Mouse (Mus musculus): ENCODE measurements around the gene Metrn. TPM values are rescaled to one million over a fixed set of nuclear protein-coding genes. Genes with fewer than 3 reads are reported as not detected.

Gene Metrn
- total RNA-seq, 2 experiments from 2014 or later = 72.5 to 86.7 TPM

DNA sequence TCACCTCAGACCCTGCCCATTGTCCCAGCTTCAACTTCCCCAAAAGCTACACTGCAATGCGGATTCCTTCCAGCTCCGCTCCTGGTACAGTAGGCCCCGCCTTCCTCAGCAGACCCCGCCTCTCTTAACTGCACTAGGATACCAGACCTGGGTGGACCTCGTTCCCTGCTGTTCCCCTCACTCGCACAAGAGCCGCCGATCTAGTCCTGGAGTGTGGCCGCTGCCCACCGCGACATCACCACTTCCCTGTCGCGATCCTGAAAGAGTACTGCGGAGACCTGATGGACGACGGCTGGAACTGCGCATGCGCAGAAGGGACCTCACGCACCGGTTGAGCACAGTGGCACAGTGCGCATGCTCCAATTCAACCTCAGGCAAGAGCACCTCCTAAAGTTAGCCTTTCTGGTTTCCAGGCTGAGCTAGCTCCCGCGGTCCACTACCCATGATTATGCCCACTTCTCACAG lies 11.6 kb downstream of the Metrn start, which contains the start of gene Haghl:
Gene Haghl (minus strand): TSS at position 393 of the 465 bp plus-strand sequence.
- intact Hi-C loops (cut with DNase I) = loop anchor here (2.0 kb wide), 1 partner anchor 39 kb away; no protein-coding TSS in a partner anchor
- peak; percentile 98 for DNase-seq (ENCODE audit: low spot score in 2 of 2)

DNA sequence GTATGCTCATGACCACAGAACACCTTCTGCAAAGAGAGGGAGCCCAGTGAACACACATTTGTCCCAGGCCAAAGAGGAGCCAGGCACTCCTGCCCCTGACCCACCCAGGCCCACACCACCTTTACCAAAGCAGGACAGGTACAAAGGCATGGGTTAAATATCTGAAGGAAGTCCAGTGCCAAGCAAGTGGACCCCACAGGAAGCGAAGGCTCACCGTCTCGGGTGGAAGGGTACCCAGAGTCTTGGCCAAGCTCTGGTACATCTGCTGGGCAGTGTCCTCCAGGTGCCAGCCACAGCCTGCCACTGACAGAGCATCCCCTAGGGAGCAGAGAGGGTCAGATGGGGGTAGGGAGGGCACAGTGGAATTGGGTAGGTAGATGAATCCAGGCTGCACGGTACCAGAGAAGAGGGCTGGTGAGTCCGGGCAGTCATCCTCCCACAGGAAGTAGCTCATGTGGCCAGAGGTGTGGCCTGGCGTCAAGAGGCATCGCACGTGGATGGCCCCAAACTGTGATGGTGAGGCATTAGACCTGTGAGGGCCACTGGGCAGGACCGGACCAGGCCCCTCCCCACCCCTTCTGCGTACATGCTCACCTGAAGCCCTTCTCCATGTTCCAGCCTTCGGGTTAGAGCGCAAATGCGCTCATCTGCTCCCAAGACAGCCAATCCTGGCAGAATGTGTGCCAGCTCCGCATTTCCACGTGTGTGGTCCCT lies 12.9 kb downstream of the Metrn start:
- intact Hi-C loops (cut with DNase I) = loop anchor here (2.0 kb wide), 1 partner anchor 41 kb away; no protein-coding TSS in a partner anchor
- no peak for DNase-seq (ENCODE audit: low spot score in 2 of 2)

DNA sequence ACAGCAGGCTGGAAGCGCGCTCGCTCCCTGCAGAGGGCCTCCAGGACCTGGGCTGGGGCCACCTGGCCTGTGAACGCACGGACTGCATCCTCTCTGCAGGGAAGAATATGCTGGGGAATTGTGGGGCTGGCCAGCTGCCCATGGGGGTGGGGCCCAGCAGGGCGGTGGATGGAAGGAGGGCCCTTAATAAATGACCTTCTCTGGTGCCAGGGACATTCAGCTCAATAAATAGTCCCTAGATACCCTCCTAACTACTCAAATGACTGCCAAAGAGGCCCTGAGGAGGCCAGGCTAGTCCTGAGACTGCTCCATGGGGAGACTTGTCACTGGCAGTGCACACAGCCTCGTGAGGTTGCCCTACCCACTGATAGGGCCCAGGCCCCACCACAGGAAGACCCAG lies 13.8 kb downstream of the Metrn start:
- no peak for DNase-seq (ENCODE audit: low spot score in 2 of 2)
- intact Hi-C loops (cut with DNase I) = no loop called here

DNA sequence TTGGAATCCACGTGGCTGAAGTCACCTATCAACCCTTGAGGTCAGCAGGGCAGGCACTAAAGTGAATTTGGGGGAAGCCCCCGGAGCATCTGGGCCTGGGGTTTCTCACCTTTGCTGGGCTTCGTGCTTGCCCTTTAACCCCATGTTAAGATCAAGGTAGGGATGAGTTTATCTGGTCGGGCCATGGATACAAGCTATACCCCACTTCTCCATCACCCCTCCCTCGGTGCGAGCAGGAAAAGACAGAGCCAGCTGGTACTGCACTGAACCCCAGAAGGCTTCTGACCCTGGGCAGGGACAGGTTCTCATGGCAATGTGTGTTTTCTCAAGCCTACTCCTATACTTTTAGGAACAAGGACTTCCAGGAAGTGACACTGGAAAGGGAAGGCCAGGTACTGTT lies 15.6 kb downstream of the Metrn start:
- intact Hi-C loops (cut with DNase I) = no loop called here
- DNase-seq (ENCODE audit: low spot score in 2 of 2) = no peak

DNA sequence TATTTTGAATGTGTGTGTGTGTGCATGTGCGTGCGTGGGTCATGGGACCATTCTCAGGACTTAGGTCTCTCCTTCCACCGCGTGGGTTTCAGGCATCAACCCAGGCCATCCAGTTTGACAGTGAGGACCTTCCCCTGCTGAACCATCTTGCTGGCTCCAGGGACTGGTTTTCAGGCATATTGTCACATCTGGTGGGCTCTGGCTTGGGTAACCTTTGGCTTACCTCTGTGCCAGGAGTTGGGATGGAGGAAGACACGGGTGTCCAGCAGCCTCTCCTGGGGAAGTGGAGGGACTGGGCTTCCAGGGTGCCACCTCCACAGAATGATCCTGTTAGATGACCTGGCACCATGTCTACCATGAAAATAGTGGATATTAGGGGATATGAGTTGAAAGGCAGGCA lies 19.0 kb downstream of the Metrn start:
- intact Hi-C loops (cut with DNase I) = no loop called here
- no peak for DNase-seq (ENCODE audit: low spot score in 2 of 2)

DNA sequence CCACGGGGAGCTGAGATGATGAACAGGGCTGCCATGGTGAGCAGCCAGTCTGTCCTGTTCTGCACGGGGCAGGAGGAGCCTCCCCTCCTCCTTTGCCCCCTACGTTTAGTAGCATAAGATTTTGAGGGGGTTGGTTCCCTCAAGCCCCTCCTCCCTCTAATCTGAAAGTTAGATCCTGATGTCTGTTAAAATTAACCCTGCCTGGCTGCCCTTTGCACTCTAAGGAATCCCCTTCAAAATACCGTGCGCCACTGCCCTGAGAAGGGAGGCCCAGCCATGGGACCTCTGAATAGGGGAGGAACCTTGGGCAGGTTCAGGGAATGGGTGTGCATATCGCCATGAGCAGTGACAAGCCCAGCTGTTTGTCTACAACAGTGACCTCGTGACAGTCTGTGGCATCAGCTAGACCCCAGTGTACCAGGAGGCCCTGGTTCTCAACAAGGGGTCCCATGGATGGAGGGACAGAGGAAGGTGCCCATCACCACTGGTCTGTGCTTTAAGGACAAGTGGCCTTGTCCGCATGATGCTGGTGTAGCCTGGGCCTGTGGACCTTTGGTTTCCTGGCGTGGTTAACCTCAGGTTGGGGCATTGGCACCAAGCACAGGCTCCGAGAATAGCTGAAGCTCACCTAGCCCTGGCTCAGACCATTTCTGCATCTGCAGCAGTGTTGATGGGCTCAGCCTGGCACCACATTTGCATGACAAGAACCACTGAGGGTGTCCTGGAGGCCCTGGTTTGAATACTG lies 21.4 kb downstream of the Metrn start:
- no peak for DNase-seq (ENCODE audit: low spot score in 2 of 2)
- intact Hi-C loops (cut with DNase I) = no loop called here

DNA sequence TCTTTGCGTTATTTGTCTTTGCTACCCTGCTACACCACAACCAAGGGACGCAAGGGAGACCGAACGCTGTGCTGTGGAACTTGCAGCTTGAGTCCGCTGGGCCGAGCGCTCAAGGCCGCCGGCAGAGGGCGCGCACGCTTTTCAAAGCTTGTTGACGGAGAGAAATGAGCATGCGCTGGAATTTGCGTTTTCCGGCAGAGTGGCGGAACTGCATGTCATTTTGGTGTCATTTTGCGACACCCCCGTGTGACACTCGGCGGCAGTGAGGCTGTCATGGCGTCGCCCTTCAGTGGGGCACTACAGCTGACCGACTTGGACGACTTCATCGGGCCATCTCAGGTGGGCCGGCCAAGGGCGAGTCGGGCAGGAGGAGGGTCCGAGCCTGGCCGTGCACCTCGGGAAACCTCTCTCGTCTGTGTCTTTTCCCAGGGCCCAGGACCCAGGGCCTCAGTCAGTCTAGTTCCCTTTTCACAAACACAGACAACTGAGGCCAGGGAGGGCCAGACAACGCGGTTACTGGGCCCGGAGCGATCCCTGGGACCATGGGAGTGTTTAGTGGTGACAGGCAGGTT lies 23.3 kb downstream of the Metrn start, which contains the start of gene Narfl:
Gene Narfl (plus strand): TSS at position 228 of the 572 bp plus-strand sequence.
- DNase-seq (ENCODE audit: low spot score in 2 of 2) = peak; percentile 97 to 99
- intact Hi-C loops (cut with DNase I) = loop anchor here (1.0 to 5.0 kb wide), 3 partner anchors 24 to 41 kb away; partner anchors contain the start of gene Metrn

DNA sequence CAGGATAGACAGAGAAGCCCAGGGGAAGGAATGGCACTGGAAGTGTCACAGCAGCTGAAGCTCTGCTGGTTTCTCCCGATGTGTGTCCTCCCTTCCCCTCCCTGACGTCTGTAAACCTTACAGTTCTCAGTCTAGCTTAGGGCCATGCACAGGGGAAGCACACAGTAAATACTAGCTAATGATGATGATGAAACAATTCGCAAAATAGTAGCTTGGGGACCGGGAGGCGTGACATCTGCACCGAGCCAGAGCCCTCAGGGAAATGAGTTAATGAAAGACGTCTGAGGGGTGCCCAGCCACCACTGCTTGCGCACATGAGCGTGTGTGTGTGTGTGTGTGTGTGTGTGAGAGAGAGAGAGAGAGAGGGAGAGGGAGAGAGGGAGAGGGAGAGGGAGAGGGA lies 27.6 kb downstream of the Metrn start:
- no peak for DNase-seq (ENCODE audit: low spot score in 2 of 2)
- intact Hi-C loops (cut with DNase I) = no loop called here

DNA sequence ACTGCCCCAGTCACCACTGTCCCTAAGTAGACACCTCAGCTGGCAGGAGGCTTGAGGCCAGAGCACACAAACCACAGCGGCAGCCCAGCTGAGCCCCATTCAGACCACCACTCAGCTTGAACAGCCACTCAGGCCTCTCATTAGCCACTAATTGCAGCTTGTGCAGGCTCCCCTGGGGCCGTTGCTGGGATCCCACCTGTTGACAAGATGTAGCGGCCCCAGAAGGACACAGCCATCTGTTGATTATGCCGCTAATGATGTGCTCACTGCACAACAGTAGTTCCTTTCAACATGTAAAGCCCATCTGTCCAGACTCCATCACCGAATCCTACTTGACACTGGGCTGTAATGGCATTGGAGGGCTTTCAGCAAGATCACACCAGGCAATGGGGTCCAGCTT lies 31.1 kb downstream of the Metrn start:
- intact Hi-C loops (cut with DNase I) = no loop called here
- no peak for DNase-seq (ENCODE audit: low spot score in 2 of 2)

DNA sequence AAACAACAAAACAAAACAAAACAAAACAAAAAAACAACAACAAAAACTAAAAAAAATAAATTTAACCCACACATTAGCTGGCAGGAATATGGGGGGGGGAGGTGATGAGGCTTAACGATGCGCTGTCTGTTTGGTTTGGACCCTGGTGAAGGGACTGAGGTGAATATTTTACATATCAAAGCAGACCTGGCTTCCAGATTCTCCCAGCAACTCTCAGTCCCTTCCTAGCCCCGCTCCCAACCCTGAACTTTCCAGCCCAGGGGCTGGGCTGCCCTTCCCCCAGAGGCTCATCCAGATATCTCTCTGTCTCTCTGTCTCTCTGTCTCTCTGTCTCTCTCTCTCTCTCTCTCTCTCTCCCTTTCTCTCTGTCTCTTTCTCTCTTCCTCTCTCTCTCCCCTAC lies 34.3 kb downstream of the Metrn start:
- DNase-seq (ENCODE audit: low spot score in 2 of 2) = no peak
- intact Hi-C loops (cut with DNase I) = loop anchor here (5.0 kb wide), 1 partner anchor 40 kb away; no protein-coding TSS in a partner anchor

DNA sequence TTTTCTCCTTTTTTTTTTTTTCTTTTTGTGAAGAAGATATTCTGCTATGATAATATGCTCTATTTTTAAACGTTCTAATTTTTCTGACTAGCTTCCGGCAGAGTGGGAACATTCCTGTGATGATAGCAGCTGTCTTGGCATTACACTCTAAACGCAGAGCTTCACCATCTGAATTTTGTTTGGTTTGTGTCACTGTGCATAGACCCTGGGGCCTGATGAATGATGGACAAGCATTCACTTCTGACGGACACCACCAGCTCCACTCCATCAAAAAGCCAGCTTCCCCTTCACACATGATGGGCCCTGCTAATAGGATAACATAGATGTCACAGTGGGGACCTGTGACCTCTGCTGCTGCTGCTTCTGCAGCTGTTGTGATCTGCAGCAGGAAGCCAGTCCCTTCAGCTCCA lies 35.4 kb downstream of the Metrn start:
- intact Hi-C loops (cut with DNase I) = loop anchor here (5.0 kb wide), 1 partner anchor 41 kb away; no protein-coding TSS in a partner anchor
- peak; percentile 59 to 85 for DNase-seq (ENCODE audit: low spot score in 2 of 2)

DNA sequence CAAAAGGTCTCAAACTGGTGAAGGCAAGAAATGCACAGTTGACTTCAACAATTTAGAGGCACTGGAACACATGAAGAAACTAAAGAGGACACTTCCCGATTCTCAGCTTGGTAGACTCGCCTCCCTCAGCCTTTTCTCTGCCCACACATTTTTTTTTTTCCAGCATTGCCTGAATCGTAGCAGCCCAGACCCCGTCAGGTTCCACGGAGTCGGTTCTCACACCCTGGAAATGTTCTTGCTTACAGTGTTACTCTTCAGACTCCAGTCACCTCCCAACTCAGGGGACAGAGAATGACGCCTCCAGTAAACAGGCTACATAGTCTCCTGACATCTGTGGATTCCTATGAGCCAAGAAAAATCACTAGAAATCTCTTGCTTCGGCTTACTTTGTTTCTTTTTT lies 36.8 kb downstream of the Metrn start:
- DNase-seq (ENCODE audit: low spot score in 2 of 2) = peak in 1 of 2 experiments; percentile 82
- intact Hi-C loops (cut with DNase I) = loop anchor here (5.0 kb wide), 1 partner anchor 42 kb away; no protein-coding TSS in a partner anchor

DNA sequence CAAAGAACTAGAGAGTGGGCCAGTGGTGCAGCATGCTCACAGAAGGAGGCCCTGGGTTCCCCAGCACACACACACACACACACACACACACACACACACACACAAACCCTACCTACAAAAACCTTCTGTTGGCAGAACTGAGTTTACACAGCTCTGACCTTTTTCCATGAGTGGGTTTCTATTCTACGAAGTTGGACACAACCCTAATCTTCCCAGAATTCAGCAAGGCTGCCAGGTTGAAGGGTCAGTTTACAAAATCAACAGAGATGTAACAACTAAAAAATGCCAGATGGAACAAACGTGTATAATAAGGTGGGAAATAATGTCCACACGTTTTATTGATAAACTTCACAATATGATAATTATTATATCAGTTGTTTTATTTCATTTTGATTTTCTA lies 39.2 kb downstream of the Metrn start:
- DNase-seq (ENCODE audit: low spot score in 2 of 2) = no peak
- intact Hi-C loops (cut with DNase I) = no loop called here

DNA sequence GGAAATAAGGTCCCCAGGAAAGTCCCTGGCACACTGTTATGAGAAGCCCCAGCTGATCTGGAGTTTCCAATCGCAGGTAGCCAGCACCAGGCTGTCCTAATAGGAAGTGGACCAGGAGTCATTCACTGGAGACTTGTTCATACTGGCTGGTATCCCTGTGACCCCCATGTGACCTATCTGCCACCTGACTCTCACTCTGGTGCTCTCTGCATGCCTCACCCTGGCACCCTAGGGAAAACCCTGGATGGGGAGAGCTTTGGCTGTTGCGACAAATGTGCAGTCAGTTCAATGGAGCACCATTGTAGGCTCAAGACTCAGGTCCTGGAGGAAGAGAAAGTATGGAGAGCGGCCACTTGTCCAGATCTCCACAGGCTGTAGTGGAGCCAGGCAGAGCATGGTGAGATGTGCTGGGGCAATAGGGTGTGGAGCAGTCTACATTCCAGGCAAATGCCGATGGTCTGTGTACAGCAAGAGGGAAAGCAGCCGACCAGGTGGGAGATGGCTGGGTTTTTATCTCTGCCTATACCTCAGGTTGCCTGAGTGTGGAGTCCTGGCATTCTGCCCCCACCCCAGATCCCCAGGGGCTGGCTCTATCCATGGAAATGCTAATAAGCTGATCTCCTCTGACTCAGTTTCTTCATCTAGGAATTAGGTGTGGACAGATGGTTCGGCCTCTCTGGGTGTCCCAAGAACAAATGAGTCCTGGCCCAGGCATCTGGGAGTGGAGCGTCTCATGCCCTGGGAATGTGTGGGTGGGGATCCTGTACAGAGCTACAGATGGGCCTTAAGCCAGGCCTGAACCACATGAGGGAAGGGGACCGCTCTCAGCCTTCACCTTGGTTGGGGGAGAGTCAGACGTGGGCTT lies 40.3 kb downstream of the Metrn start:
- intact Hi-C loops (cut with DNase I) = no loop called here

DNA sequence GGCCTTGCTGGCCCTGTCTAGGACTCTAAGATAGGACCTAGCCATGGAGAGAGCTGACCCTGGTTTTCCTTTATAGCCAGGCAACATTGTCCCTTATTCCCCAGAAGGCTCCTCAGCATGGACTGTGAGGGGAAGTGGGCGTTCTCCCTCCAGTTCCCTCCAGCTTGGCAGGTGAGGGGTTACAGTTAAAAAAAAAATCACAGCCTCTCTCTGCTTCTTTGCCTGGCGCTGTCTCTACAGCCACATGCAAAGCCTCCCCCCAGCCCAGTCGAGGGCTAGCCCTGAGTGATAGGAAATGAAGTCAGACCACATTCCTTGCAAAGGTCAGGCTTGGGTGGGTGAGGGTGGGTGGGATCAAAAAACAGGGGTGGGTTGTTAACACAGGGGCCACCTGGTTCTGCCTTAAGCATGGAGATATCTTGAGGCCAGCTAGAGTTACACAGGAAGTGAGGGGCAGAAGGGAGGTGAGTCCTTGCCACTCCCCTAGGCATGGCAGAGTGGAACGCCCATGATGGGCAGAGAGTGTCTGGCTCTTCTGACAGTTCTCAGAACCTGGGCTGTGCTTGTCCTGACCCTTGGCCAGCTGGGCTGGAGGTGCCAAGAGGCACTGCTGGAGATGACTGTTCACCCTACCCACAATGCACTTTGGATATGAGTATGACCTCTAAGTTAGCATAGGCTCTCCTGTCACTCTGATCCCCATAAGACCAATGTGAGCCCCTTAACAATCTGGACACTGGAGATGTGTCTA lies 41.1 kb downstream of the Metrn start:
- no peak for DNase-seq (ENCODE audit: low spot score in 2 of 2)
- intact Hi-C loops (cut with DNase I) = no loop called here

More for the DNA sequence above, 40.3 kb downstream of the Metrn start:
- DNase-seq (ENCODE audit: low spot score in 2 of 2) = no peak

DNA sequence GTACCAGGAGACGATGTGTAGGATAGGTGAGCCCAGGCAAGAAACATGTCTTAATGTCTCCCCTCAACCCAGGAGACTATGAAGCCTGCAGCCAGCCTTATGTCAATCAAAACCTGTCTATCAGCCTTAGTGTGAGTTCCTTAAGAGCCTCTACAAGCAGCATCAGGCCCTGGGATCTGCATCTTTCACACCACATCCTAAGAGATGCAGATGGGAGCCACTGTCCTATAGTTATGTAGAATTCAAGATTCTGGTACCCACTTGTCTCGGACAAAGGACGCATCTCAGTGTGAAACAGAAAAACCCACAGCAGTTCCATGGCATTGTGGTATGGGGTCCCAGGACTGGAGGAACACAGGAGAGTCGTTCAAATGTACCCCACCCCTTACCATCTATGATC lies 41.9 kb downstream of the Metrn start:
- intact Hi-C loops (cut with DNase I) = no loop called here
- no peak for DNase-seq (ENCODE audit: low spot score in 2 of 2)

DNA sequence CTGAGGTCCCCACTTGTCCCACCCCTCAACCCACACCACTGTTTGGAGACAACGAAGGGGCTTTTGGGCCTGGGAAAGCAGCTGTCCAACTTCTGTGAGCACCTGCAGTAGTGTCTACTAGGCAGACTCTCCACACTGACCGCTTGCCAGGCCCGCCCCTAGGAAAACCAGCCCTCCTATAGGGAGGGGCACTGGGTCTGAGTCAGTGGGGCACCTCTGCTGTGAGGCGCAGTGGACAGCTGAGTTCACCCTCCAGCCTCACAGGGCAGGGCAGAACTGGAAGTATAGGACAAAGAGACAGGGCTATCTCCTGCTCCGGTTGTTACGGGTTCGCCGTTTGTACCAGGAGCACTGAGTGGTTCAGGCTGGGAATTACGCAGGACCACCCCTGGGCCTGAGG lies 42.7 kb downstream of the Metrn start, which contains the start of gene Msln:
Gene Msln (minus strand): TSS at position 138 of the 400 bp plus-strand sequence.
- intact Hi-C loops (cut with DNase I) = no loop called here

DNA sequence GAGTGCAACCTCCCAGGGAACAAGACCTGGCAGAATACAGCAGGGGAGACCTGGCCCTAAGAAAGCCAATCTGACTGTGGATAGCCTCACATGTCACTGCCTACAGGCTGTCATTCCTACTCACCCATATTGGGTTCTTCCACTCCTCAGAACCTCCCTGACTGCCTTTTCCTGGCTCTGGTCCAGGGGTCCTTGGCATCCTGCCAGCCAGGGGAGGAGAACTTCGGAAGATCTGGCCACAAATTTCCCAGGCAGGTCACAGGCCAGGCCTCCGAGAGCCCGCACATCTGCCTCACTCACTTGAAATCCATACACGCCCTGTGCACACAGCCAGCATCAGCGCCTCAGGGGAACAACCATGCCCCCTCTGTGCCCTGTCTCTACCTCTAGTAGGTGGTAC lies 45.5 kb downstream of the Metrn start:
- peak in 1 of 2 experiments; percentile 19 for DNase-seq (ENCODE audit: low spot score in 2 of 2)
- intact Hi-C loops (cut with DNase I) = no loop called here

More for the DNA sequence above, 42.7 kb downstream of the Metrn start, which contains the start of gene Msln:
- DNase-seq (ENCODE audit: low spot score in 2 of 2) = no peak
